Mouse (Mus musculus): ENCODE data around the gene Gm13289.
"Not testable (repeated sequence)": the region's sequence is repeated elsewhere in the genome, so short reads cannot be mapped to it uniquely, and the experiment has no call there.

DNA sequence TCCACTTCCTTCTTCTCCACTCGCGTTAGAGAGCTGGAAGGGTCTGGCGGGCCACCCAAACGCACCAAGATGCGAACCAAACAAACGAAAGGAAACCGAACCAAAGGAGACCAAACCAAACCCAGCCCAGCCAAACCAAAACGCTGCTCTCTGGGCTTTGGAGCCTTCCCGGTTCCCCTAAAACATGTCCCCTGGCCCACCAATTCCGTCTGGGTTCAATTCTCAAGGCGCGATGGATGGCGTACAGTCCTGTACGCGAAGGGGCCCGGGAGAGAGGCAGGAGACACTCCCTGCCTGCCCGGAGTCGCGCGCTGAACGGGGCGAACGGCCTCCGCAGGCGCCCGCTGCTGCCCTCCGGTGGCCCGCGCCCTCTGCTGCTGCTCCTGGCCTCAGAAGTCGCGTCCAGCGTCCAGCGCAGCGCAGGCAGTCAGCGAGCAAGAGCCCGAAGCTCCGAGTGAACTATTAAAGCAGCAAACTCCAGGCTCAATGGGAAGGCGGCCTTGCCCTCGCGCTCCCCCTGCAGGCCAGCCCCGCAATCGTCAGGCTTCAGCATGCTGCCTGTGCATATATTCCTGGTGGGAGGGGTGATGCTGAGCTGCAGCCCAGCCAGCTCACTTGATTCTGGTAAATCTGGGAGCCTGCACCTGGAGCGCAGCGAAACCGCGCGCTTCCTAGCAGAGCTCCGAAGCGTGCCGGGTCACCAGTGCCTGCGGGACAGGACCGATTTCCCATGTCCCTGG lies 17.4 kb downstream of the Gm13289 start, which contains the start of gene Gm13275:
- TF ChIP-seq CTCF, POLR2A (IDR thresholded peaks at IDR 0.05; ENCODE audit: insufficient read depth, low read depth, low read length): not testable (repeated sequence)
